Mouse (Mus musculus): ENCODE data around the gene Tmem176b.
"Not testable (repeated sequence)": the region's sequence is repeated elsewhere in the genome, so short reads cannot be mapped to it uniquely, and the experiment has no call there.

Gene Tmem176b

GRCm38 (mm10) chr6:48840973-48841625 is at the start of gene Tmem176b:
Gene Tmem176b, minus strand, starts transcription at chr6:48841496.
- peak; percentile 77 for DNase-seq

DNA sequence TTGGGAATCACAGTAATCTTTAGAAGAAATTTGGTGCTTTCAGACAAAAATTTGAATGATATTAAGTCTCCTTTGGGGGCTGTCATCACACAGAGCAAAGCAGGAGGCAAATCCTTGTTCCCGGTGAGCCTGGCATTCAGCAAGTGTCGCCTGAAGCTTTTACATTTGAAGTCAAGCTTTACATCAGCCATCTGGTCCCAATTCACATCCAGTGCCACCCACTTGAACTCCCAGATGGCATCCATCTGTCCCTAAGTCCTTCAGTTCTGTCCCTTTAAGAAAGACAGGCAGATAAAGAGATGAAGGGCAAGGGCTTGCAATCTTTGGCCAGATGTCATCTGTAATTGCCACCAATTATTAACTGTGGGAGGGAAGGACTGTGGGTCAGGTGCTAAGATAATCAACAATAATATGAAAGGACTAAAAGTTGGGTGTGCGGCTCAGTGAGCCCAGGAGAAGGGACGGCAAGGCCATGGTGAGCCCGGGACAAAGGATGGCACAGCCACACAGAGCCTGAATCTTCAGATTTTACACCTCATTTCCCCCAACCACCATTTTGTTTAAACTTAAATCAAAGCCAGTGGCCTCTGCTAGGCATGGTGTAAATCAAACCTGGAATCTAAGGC is 35.3 kb upstream of the Tmem176b start:
- no peak for DNase-seq

- DNase-seq: no peak
Observed at GRCm38 (mm10) chr6:48875515-48875914, 34.2 kb upstream of the Tmem176b start.

- no peak for DNase-seq
Observed at GRCm38 (mm10) chr6:48874576-48874975, 33.3 kb upstream of the Tmem176b start.

DNA sequence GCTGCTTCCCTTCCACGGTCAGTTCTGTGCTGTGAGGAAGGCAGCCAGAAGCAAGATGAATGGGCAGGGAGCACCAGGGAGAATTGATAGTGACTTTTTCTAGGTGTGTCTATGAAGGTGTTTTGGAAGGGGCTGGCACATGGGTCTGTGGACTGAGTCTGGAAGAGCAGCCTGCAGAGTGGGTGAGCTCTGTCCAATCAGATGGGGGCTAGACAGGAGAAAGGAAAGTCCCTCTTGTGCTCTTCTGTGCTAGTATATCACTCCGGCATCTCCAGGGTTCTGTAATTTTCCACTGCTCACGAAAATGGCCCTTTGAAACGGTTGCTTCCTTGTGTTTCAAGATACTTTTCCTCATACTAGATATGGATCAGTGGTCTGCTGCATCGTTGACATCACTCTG is 31.3 kb upstream of the Tmem176b start, which contains the start of gene Aoc1:
Gene Aoc1 (plus strand): TSS at position 301 of the 400 bp plus-strand sequence.
- DNase-seq: no peak

DNA sequence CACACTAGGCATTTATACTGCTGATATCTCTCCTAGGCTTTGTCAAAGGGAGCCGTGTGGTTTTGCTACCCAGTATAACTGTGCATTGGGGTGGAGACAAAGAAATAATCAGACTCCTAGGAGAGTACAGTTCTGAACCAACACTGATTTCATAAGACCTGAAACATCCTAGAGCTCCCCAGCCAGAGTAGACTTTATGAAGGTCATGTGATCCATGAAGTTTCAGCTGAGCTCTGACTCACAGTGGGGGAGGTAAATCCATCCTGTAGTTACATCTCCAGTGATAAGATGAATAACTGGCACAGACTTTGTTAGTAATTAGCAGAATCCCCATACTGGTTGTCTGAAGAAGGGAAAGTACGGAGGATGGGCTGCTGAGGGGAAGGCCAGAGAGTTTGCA is 28.5 kb upstream of the Tmem176b start:
- DNase-seq: no peak

- DNase-seq: no peak
Observed at GRCm38 (mm10) chr6:48867158-48867557, 25.9 kb upstream of the Tmem176b start.

- not testable (repeated sequence) for DNase-seq
Observed at GRCm38 (mm10) chr6:48866355-48866950, 25.2 kb upstream of the Tmem176b start.

DNA sequence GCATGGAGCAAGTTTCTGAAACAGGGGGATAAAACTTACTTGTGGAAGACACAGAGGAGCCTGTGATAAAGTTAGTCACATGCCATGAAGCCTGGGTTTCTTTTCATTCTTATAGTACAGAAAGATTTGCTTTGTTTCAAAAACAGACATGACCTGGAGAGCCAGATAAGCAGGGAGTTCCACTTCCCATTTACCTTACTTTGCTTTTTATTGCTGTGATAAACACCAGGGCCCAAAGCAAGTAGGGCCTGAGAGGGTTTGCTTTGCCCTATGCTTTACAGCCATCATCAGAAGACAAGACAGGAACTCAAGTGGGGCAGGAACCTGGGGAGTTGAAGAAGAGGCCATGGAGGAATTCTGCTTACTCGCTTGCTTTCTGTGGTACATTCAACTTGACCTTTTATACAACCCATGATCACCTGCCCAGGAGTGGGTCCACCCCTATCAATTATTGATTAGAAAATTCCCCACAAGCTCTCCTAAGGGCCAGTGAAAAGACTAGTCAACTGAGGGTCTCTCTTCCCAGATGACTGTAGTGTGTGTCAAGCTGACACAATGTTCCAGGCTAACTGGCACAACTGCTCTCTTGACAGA is 24.0 kb upstream of the Tmem176b start:
- no peak for DNase-seq

DNA sequence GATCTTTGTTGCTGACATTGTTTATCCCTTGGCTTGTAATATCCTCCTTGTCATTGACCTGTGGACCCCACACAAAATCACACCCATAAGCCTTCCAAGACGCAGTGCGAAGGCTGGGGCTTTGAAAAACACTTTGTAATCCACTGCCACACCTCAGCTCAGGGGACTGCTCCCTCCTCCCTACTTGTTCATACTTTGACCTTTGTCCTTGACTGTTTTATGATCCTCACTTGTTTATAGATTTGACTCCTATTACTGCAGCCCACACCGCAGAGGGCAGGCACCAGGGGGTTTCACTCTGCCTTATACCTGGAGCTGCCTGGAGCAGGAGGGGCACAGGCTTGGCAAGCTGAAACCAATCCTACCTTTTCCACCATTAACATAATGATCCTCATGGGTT is 23.4 kb upstream of the Tmem176b start:
- DNase-seq: no peak

DNA sequence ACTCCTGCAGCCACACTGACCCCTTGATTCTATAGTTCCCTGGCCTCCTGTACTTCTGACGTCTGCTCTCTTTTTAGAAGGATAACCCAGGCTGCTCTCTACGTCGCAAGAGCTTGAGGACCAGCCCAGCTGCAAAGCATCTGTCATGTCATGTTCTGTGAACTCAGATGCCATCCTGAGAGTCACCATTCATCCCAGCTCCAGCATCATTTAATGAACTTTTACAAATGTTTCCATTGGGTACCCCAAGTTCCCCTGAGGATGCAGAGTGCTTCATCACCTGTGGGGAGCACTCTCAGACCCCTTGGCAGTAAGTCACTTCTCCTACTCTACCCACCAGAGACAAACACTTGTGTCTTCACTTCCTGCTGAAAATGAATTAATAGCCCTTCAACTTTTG is 22.9 kb upstream of the Tmem176b start:
- DNase-seq: no peak

GRCm38 (mm10) chr6:48863488-48863887 is 22.2 kb upstream of the Tmem176b start:
- DNase-seq: no peak

- no peak for DNase-seq
Observed at GRCm38 (mm10) chr6:48862816-48863215, 21.5 kb upstream of the Tmem176b start.

GRCm38 (mm10) chr6:48861616-48862280 is 20.5 kb upstream of the Tmem176b start:
- no peak for DNase-seq

DNA sequence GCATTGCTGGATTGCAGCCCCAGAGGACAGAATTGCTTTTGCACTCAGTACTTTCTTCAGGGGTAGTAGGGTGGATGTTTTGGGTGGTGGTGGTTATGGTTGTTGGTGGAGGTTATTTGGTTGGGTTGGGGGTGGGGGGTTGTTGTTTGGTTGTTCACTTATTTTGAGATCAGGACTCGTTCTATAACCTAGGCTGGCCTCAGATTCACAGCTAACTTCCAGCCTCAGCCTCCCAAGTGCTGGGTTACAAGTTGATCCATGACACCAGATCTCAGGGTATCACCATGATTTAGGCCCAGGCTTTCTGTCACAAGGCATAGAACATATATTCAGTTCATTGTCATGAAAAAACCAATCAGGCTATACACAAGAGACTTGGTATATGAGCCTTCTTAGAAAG is 19.6 kb upstream of the Tmem176b start:
- no peak for DNase-seq

GRCm38 (mm10) chr6:48860130-48860815 is 19.0 kb upstream of the Tmem176b start:
- DNase-seq: peak; percentile 71

DNA sequence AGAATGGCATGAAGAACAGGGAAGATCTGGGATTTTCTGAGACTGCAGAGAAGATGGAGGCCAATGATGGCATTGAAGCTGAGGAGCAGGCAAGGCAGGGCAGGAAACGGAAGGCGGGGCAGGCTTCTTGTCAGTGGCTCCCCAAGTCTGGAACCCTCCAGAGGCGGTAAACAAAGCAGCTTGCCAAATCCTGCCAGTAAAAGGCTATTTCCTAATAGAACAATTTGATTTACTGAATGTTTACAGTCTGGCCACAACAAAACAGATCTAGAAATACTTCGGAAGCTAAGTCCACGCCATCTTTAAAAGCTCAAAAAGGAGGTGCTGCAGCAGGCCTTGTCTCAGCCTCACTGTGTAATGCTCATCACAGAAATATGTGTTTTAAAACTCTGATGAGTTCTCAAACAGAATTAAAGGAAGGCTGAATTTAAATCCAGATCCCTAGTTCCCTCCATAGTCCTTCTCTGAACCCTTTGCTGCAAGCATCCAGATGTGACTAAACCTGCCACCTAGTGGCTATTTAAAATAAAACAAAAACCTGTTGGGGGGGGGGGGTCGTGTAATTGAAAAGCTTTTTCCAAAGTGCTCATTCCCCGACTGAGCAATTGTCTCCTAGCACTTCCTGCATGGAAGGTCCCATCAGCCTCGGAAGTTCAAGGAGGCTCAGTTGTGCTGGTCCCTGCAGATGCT is 16.5 kb upstream of the Tmem176b start:
- no peak for DNase-seq

DNA sequence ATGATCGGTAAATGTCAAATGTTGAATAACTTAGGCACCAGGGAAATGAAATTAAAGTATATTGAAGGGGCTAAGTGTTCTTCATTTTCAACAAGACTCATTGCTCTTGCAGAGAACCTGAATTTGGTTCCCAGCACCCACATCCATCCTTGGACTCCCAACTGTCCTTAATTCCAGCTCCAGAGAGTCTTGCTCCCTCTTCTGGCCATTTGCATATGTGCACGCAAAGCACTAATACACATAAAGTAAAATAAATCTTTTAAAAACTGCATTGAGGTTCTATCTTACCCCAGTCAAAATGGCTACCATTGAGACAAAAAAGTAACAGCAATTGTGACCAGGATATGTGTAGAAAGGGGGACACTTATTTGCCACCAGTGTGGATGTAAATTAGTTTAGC is 12.9 kb upstream of the Tmem176b start:
- DNase-seq: no peak

DNA sequence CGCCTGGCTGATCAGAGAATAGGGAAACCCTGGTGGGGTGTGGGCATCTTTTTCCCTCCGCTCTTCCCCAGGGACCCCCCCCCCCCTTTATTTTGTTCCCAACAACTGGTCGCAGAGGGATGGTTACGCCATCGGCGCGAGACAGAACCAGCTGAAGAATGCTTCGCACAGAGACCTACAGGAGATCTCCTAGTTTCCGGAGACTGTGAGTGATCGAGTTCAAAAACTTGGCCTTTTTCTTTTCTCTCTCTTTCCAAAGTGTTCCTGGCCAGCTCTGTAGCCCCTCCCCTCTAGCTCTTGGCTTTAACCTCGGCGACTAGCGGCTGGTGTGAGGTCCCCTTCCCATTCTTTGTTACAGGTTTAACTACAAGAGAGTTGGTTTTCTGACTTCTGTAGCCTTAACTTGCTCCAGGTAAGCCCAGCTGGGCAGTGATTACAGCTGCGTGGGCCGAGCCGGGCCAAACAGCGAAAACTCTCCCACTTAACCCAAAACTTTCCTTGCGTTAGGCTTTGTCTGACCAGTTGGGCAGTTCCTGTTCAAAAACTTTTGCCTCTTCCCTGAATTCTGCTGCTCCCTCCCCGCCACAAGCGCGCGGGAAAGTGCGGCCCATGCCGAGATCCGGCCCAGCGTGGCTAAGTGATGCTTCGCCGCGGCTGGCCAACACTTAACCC is 10.7 kb upstream of the Tmem176b start:
- DNase-seq: peak; percentile 26

DNA sequence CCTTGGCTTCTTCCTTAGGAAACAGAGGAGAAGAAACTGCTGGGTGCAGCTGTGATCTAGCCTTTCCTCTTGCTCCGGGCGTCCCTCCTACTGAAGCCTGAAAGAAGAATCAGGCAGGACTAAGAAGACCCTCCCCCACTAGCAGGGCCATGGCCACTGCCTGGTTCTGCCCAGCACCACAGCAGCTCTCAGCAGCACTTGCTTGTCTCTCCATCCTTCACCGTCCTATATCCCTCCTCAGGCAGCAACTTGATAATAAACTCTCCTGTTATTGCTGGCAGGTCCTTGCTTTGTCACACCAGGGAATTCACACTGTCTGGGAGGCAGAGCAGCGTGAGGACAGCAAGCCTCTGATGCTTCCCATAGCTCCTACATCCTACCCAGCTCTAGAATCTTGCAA is 3.8 kb upstream of the Tmem176b start:
- DNase-seq: no peak

- peak; percentile 43 for DNase-seq
Observed at GRCm38 (mm10) chr6:48842111-48842842, 981 bp upstream of the Tmem176b start.

All from liver (tissue).